Mouse (Mus musculus): ENCODE measurements around the gene Ttc22. TPM values are rescaled to one million over a fixed set of nuclear protein-coding genes. Genes with fewer than 3 reads are reported as not detected.

The Ttc22 gene
- total RNA-seq (2021), result under 1 TPM; 0.15 to 0.24 TPM
- long read RNA-seq, experiment 1, result 0 reads
- long read RNA-seq, experiment 2, result 0 reads

- intact Hi-C loops (cut with DNase I), result no loop called here
- no peak for DNase-seq
Observed at GRCm38 (mm10) chr4:106622030-106622493, at the start of gene Ttc22. Ttc22 (plus strand) TSS chr4:106622432.

GRCm38 (mm10) chr4:106575022-106575421 lies 47.2 kb upstream of the Ttc22 start:
- intact Hi-C loops (cut with DNase I), result no loop called here
- no peak for DNase-seq

DNA sequence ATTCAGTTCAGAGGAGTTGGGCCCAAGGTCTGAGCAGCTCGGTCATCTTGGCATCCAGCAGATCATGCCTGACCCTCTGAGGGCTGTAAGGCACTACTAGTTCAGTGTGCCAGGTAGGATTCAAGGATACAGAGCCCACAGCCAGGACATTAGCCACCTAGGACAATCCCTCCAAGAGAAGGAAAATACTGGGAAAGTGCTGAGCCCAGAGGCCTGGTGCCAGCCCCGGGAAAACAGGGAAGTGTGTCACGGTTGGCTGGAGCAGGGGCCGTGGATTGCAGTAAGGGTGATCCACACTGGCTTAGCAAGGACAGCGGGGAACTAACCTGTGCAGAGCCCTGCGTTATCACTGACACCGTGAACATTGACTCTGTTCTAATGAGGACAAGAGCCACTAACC lies 44.7 kb upstream of the Ttc22 start:
- no peak for DNase-seq

GRCm38 (mm10) chr4:106581176-106581864 lies 40.9 kb upstream of the Ttc22 start:
- intact Hi-C loops (cut with DNase I), result no loop called here
- DNase-seq, result peak in 1 of 2 experiments; percentile 14

More for the DNA sequence above, 44.7 kb upstream of the Ttc22 start:
- intact Hi-C loops (cut with DNase I), result no loop called here

GRCm38 (mm10) chr4:106581865-106582204 lies 40.4 kb upstream of the Ttc22 start:
- intact Hi-C loops (cut with DNase I), result no loop called here
- DNase-seq, result no peak

GRCm38 (mm10) chr4:106582428-106583153 lies 39.6 kb upstream of the Ttc22 start:
- no peak for DNase-seq
- intact Hi-C loops (cut with DNase I), result no loop called here

DNA sequence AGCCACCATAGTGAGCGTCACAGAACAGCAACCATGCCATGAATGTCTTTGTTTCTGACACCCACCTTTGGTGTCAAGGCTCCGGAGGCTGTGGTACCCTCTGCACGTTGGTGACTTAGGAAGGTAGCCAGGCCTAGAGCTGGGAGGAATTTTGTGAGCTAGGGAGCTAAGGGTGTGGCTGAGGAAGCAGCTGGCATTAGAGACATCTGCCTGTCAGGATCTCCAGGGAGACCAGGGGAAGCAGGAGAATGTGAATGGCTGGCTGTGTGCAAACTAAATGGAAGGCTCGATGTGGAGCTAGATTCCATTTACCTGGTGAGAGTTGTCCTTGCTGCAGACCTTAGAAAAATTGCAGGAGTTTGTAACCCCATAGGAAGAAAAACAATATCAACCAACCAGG lies 37.6 kb upstream of the Ttc22 start:
- intact Hi-C loops (cut with DNase I), result no loop called here
- DNase-seq, result no peak

- intact Hi-C loops (cut with DNase I), result no loop called here
- DNase-seq, result no peak
Observed at GRCm38 (mm10) chr4:106587075-106587474, 35.2 kb upstream of the Ttc22 start.

DNA sequence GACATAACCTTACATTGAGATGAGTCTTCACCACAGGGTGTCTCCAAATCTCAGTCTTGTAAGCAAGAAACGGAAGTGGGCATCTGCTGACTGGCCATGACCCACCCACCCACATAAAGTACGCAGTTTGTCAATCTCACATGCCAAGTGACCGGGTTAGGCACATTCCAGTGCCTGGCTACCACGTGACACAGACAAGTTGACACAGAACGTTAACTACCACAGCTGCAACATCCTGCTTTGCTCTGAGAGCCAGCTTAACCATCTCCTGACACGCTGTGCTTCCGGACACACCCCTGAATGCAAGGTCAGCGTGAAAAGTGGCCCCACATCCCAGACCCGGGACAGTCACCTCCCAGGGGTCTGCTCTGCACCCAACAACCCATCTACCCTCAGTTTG lies 32.1 kb upstream of the Ttc22 start:
- intact Hi-C loops (cut with DNase I), result no loop called here
- DNase-seq, result no peak

DNA sequence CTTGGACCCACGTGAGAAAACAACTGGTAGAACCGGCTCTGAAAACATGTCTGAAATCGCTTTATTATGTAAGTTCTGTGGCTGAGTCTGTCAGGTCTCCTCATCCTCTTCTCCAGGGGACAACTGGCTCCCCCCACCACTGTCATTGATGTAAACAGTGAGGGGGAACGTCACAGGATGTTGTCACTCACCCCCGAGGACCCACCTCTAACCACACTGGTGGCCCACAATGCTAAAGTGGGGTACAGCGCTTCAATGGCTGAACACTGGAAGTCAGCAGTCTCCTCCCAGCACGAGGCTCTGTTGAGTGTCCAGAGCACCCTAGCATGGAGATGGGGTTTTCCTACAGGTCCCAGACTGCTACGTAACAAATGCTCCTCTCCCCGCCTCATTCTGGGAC lies 31.4 kb upstream of the Ttc22 start:
- intact Hi-C loops (cut with DNase I), result no loop called here
- no peak for DNase-seq

DNA sequence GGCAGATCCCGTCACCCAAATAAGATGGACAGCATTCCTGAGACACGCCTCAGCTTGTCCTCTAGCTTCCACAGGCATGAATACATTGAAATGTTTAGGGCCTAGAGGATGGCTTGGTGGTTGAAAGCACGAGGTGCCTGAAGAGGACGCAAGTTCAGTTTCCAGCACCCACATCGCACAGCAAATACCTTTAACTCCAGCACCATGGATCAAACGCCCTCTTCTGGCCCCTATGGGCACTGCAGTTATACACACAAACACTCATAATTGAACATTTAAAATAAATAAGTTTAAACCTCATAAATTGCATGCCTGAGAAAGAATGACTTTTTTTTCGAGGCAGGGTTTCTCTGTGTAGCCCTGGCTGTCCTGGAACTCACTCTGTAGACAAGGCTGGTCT lies 28.6 kb upstream of the Ttc22 start:
- DNase-seq, result no peak
- intact Hi-C loops (cut with DNase I), result no loop called here

GRCm38 (mm10) chr4:106596200-106596599 lies 26.0 kb upstream of the Ttc22 start:
- intact Hi-C loops (cut with DNase I), result no loop called here
- no peak for DNase-seq

DNA sequence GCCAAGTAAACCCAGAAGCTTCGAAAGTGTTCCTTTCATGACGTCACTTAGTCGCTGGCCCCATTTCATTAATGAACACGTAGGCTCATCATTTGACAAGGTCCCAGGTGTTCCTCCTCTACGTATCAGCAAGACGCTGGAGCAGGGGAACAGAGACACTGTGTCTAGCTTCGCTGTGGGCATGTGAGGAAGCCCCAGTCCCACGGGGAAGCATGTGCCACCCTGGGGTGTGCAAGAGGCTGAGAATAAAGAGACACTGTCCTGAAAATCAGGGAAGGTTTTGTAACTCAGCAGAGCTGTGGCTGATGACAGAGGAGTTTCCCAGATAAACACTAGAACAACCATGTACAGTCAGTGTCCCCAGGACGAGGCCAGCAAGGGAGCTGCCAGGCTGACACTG lies 25.2 kb upstream of the Ttc22 start:
- intact Hi-C loops (cut with DNase I), result no loop called here
- no peak for DNase-seq

DNA sequence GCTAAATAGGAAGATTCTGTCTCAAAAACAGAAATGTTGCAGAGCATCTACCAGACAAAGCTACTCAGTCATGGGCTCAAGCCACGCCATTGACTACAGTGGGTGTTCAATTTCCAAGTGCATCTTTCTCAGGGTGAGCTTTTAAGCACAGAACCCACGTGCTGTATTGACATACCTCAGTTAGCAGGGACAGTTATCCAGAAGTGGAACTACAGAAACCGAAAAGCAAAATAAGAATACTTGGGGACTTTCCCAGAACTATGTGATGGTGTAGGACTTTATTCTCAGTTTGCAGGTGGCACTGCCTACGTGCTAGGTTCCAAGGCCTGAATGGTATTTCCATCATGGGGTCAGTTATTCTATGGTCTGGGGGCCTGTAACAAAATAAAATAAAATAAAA lies 24.5 kb upstream of the Ttc22 start:
- intact Hi-C loops (cut with DNase I), result no loop called here
- no peak for DNase-seq

DNA sequence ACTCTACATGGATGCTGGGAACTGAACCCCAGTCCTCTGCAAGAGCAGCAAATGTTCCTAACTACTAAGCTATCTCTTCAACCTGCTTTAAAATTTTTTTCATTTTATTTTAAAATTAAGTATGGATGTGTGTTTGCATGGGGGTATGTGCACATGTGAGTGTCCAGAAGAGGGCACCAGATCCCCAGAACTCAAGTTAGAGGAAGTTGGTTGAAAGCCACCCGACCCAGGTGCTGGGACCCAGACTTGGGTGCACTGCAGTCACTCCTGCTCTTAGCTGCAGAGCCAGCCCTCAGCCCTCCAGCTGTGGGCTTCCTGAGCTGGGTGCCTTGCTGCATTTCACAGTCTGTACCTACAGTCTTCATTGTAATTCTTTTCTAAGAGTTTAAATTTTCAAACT lies 22.8 kb upstream of the Ttc22 start:
- no peak for DNase-seq
- intact Hi-C loops (cut with DNase I), result no loop called here

GRCm38 (mm10) chr4:106600770-106601169 lies 21.5 kb upstream of the Ttc22 start:
- intact Hi-C loops (cut with DNase I), result no loop called here
- DNase-seq, result no peak

GRCm38 (mm10) chr4:106606639-106607554 lies 15.3 kb upstream of the Ttc22 start:
- intact Hi-C loops (cut with DNase I), result no loop called here
- DNase-seq, result no peak

DNA sequence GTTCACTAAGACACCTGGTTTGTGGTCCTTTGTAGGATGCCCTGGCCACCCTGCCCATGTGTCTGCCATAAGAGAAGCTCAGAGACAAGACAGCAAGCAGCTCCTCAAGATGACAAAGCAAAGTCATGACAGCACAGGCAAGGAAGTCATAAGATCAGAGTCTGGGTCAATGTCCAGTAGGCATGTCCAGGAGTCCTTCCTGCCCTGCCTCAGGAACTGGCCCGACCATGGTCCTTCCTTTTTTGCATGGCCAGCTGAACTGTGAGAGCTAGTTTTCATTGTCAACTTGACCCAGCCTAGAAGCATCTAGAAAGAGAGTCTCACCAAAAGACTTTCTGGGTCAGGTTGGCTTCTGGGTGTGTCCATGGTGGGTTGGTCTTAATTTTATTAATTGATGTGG lies 14.3 kb upstream of the Ttc22 start:
- DNase-seq, result no peak
- intact Hi-C loops (cut with DNase I), result no loop called here

DNA sequence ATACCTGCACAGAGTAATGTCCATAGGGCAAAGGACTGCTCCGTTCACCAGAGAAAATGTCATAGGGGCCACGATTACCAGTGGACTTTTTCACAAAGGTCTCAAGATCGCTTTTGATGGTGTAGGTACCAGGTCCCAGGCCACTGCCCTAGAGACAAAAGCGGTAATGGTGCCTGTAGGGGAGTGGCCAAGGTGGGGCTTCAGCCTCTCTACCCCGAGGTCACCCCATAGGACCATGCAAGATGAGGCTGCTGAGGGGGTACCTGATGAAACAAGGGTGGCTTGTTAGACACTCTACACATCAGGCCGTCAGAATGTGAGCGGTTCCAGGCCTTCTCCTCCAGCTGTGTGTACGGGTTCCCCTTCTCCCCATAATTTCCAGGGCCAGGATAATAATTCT lies 9.1 kb upstream of the Ttc22 start:
- intact Hi-C loops (cut with DNase I), result loop anchor here (5.0 to 10.0 kb wide), 2 partner anchors 222 to 549 kb away; no protein-coding TSS in a partner anchor
- no peak for DNase-seq

GRCm38 (mm10) chr4:106613560-106613959 lies 8.7 kb upstream of the Ttc22 start:
- DNase-seq, result no peak
- intact Hi-C loops (cut with DNase I), result loop anchor here (5.0 to 10.0 kb wide), 2 partner anchors 221 to 549 kb away; no protein-coding TSS in a partner anchor

Measured in heart, postnatal 14 days (tissue).